Mouse (Mus musculus) B cell, adult 2 months (primary cell): ENCODE data around the gene Msl1.
A peak's percentile ranks its signal among the peaks of the same experiment; 100 is the strongest.
"Not testable (repeated sequence)": the region's sequence is repeated elsewhere in the genome, so short reads cannot be mapped to it uniquely, and the experiment has no call there.

Source experiments
- DNase-seq, 2 experiments: peaks; one replicate each; pipeline ENCODE4 v3.0.0; 2022

Msl1 gene

DNA sequence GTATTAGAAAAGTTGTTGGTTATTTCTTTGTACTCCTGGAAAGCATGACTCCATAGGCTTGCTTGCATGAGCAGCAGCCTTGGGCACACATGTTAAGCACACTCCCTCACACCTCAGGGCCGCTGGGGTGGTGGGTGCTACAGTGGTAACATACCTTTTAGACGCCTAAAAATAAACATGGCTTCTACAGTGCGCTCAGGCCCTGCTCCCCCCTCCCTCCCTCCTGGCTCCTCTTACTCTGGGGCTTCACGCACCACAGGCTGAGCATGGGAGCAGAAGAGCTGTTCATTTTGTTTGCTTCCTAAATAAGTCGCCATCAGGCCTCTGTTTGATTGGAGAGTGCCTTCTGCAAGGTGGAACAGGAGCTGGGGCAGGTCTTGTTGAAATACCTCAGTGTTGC is 2.0 kb downstream of the Msl1 start:
- DNase-seq: no peak

- no peak for DNase-seq
Measured at GRCm38 (mm10) chr11:98797909-98798308, 2.6 kb downstream of the Msl1 start.

GRCm38 (mm10) chr11:98804605-98805004 is 9.3 kb downstream of the Msl1 start, which contains the start of gene Casc3:
TSS of gene Casc3 (plus strand) at chr11:98804905.
- DNase-seq: no peak

GRCm38 (mm10) chr11:98808417-98808816 is 13.1 kb downstream of the Msl1 start:
- DNase-seq: no peak

DNA sequence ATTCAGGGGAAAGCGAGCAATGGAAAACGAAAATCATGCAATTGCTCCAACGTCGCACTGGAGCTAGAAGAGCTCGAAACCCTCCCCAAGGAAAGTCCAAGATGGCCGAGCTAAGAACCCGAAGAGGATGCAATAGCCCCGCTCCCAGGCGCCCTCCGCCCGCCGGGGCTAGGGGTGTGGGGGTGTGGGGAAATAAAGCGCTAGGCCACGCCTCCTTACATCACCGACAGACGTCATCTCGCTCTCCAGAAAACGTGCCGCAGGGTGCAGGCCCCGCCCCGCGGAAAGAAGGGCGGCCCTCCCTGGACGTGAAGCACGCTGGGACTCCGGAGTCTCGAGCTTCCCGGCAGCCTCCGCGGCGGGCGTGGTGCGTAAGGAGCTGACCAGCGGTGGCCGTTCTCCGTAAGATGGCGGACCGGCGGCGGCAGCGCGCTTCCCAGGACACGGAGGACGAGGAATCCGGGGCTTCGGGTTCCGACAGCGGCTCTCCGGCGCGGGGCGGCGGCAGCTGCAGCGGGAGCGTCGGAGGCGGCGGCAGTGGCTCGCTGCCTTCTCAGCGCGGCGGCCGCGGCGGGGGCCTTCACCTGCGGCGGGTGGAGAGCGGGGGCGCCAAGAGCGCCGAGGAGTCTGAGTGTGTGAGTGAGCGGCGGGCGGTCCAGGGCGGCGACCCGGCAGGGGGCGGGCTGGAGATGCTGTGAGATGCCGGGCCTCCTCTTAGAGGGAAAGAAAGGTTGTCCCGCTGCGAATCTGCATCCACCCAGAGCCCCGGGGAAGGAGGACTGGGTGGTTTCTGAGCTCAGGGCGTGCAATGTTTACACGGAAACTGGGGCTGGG is 14.4 kb downstream of the Msl1 start:
- peak; percentile 98 to 99 for DNase-seq

DNA sequence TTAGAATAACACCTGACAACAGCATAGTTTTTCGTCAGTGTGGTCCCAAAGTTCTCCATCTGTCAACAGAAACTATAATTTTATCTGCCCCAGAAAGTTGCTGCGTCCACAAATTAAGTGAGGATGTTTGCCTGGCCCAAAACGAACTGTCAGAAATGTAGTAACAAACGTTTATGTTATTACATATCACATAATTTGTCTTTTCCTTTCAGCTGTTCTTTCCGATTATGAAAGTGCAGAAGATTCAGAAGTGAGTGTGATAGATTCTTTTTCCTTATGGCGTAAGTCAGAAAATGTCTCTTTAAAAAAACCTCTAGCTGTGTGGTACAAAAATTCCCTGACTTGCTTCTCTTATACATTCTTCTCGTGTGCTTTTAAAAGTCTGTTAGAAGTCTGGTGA is 15.4 kb downstream of the Msl1 start:
- DNase-seq: no peak

DNA sequence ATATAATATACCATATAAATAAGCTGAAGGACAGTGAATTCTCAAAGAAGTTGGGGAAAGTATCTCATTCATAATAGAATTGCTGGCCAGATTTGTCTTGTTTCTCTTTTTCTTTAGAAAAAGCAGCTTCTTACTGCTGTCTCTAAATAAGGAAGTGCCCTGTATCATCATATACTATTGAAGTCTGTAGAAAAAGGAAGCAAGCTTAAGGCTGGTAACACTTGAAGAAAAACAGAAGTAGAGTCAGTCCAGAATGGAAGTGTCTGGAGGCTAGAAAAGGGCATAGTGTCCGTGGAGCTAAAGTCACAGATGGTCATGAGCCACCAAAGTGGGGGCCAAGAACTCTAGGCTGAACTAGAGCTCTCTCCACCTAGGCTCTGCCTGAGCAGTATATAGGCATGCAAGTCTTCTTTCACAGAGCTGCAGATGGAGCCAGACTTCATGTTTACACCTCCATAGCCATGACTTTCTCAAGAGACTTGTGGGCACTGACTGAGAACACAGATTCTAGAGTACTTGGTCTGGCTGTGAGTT is 21.5 kb downstream of the Msl1 start:
- DNase-seq: peak; percentile 39 to 53

- no peak for DNase-seq
Measured at GRCm38 (mm10) chr11:98820968-98821367, 25.7 kb downstream of the Msl1 start.

DNA sequence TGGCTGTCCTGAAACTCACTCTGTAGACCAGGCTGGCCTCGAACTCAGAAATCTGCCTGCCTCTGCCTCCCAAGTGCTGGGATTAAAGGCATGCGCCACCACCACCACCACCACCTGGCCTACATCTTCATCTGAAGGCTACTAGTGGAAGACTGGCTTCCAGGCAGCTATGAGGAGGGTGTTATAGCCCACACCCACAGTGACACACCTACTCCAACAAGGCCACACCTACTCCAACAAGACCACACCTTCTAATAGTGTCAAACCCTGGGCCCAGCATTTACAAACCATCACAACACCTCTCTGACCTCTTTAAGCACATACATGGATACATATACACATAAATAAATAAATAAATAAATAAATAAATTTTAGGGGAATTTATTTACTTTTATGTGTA is 30.8 kb downstream of the Msl1 start:
- not testable (repeated sequence) for DNase-seq

DNA sequence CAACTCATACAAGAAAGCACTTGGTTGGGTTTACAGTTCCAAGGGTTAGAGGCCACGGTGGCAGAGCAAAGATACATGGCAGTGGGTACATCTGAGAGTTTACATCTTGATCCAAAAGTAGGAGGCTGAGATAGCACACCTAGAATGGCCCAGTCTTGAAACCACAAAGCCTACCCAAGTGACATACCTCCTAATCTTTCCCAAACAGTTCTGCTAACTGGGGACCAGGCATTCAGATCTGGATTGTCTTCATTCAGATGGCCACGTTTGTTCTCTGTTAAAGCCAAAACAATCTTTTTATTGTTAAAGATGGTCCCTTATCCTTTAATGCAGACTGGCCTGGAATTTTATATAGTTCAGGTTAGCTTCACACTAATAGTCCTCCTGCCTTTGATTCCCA is 32.6 kb downstream of the Msl1 start:
- no peak for DNase-seq

- DNase-seq: peak; percentile 75
Measured at GRCm38 (mm10) chr11:98829091-98829775, 33.9 kb downstream of the Msl1 start.

GRCm38 (mm10) chr11:98829875-98830274 is 34.6 kb downstream of the Msl1 start:
- no peak for DNase-seq

DNA sequence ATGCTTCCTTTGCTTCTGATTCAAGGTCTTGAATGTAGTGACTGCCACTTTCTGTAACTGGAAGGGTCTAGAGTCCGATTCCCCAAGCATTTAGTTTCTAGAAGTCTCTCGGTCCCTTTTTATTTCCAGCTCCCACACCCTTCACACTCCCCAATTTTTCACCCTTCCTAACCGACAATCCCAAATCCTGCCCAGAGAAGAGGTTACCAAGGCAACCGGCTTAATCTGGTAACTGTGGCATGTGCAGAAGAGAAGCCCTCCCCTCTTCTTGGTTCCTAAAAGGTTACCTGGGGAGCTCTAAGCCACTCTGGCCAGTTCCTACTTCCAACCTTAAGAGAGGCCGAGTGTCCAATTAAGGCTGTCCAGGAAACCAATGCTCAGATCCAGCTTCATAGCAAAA is 40.0 kb downstream of the Msl1 start:
- DNase-seq: no peak

- DNase-seq: no peak
Measured at GRCm38 (mm10) chr11:98835725-98836124, 40.4 kb downstream of the Msl1 start.

DNA sequence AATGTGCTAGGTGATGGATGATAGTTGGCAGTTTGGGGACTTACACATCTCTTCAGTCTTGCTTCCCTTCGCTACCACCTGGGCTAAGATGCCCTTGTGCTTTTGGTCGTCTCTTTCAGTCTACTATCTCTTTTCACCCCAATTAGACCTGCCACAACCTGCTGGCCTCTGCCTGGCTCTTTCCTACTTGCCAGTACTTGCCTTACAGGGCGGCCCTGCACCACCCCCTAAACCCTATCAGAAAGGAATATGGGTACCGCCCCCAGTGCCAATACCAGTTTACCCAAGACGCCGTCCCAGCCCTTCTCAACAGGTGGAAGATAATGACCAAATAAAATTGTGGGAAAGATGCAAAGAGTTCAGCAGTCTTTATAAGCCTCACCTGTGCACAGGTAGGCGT is 40.8 kb downstream of the Msl1 start:
- DNase-seq: peak in 1 of 2 experiments; percentile 8

DNA sequence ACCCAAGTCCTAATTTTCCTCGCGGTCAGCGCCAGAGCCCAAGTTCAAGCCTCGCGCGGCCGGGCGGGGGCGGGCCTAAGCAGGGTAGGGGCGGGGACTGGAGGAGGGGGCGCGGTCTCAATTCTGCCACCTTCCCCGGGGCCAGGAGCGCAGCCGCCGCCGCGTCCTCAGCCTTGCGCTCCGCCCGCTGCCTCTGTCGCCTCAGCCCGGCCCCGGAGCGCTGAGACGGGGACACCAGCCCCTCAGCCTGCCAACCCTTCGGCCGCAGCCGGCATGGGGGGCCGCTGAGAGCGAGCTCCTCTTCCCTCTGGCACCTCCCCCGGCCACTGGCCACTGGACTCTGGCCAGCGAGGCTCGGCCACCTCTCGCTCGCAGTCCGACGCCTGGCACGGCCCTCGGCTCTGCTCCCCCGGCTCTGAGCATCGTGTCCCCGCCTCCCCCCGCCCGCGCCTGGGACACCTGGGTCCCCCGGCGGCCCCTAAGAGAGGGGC is 41.4 kb downstream of the Msl1 start, which contains the start of gene Rapgefl1:
TSS of gene Rapgefl1 (plus strand) at position 135 of the 491 bp plus-strand sequence.
- peak; percentile 83 to 84 for DNase-seq

- peak; percentile 21 to 27 for DNase-seq
Measured at GRCm38 (mm10) chr11:98837231-98837704, 42.0 kb downstream of the Msl1 start.

GRCm38 (mm10) chr11:98837917-98838316 is 42.6 kb downstream of the Msl1 start:
- DNase-seq: no peak

DNA sequence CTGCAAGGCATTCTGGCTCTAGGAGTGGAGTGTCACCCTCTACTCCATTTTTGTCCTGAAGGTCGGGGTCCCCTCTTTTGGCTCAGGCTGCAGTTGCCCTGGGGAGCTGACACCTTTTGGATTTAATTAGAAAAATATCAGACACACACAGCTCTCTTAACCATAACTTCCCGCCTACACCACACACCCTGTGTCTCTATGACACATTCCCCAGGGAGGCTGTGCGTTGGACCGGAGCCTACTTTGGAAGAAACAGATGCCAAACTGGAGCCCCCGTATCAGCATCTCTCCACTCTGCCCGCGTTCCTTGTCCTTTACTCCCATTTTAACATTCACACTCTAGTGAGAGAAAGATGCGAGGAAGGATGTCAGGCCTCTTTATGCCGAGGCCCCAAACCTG is 43.2 kb downstream of the Msl1 start:
- no peak for DNase-seq

DNA sequence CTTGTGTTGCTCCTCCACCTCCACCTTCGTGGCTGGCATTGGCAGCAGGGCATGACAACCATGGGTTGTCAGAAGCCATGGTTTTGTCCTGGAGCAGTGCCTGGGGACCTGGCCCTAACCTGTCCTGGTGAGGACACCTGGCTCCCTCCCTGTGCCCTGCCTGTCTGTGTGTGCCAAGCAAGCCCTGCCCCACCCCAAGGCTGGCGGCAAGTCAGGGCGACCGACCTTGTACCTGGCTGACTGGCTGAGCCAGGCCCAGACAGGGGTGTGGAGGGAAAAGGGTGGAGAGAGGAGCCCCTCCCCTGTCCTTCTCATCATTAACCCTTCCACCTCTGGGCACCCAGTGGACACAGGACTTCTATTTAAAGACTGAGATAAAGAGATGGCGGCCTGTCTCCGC is 44.1 kb downstream of the Msl1 start:
- no peak for DNase-seq

GRCm38 (mm10) chr11:98839897-98840296 is 44.6 kb downstream of the Msl1 start:
- peak; percentile 45 to 50 for DNase-seq

DNA sequence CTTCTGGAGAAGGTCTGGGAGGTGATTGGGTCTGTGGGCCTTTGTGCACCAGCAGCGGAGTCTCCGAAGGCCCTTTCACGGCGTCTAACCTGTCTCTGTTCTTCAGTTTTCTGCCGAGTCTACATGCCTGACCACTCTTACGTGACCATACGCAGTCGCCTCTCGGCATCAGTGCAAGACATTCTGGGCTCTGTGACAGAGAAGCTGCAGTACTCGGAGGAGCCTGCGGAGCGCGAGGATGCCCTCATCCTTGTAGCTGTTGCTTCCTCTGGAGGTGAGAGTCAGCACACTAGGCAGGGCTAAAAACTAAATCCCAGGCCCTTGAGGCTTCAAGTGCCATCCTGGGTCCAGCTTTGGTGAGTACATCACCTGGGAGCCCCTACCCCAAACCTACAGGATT is 50.7 kb downstream of the Msl1 start:
- no peak for DNase-seq

DNA sequence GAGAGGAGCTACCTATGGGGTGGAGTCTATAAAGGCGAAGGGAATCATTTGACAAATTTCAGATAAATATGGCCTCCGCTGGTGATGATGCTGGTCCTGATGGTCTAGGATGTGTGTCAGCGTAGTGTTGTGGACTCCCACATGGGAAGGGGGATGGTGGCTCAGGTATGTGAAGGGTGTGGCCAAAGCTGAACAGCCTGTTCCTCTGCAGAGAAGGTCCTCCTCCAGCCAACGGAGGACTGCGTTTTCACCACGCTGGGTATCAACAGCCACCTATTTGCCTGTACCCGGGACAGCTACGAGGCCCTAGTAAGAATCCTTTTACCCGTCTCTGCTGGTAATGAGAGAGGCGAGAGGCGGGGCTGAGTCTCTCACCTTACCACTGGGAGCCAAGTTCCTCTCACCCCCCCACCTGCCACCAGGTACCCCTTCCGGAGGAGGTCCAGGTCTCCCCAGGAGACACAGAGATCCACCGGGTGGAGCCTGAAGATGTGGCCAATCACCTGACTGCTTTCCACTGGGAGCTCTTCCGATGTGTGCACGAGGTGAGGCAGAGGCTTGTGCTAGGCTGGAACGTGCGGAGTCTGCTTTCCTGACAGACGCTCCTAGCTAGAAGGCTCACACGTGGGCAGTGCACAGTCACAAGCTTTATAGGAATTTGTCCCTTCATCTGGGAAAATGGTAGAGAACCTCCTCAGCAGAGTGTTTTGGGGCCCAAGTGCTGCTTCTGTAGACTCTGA is 51.7 kb downstream of the Msl1 start:
- DNase-seq: no peak
